Comparison of ENCODE assay signal across 14 mouse cellular contexts in genomic region chr9:63742318-63742717, GRCm38 (mm10). TPM values are rescaled to one million over a fixed set of nuclear protein-coding genes. Genes with fewer than 3 reads are reported as not detected.
DNase-seq lines count a peak whose midpoint lies in the region; ATAC-seq and TF ChIP-seq lines count a peak whose summit lies in the region.
"Had no signal": no experiment of that assay in that cellular context is flagged by ENCODE, and none has a peak within 500 bp of the region (broad histone marks: within the 10 kb centered on the region; RNA-seq: fewer than 3 reads in every experiment).

No protein-coding gene starts in this region.

- 37% methylated on average over 3 of the region's 3 CpGs for WGBS in hindbrain, embryonic 16.5 days
- 36% methylated on average over 3 of the region's 3 CpGs for WGBS in hindbrain, postnatal 0 days
- WGBS in lung, postnatal 0 days = 12% methylated on average over 3 of the region's 3 CpGs
- WGBS in thymus, adult 2 months = 56% methylated on average over 3 of the region's 3 CpGs

- no peak overlapping the region for H3K4me3 ChIP-seq in hindbrain, embryonic 16.5 days (ENCODE audit: low read length)
- H3K4me3 ChIP-seq in hindbrain, postnatal 0 days (ENCODE audit: low read length) = no peak overlapping the region
- H3K4me3 ChIP-seq in lung, postnatal 0 days (ENCODE audit: low read depth, low read length) = no peak overlapping the region
- H3K4me3 ChIP-seq in thymus, adult 2 months (ENCODE audit: control insufficient read depth, insufficient read depth, low read length) = no peak overlapping the region
- H3K4me3 ChIP-seq: embryonic facial prominence, embryonic 12.5 days; forebrain, embryonic 13.5 days had no signal

- no peak for ATAC-seq in hindbrain, embryonic 16.5 days
- no peak for ATAC-seq in hindbrain, postnatal 0 days
- peak; percentile 27; the same call in 1 of the 2 replicates for ATAC-seq in lung, postnatal 0 days
- ATAC-seq: forebrain, embryonic 13.5 days; inflammation-experienced regulatory T-cells, adult 6 months had no signal

- no peak overlapping the region for H3K4me2 ChIP-seq in hindbrain, embryonic 16.5 days (ENCODE audit: low read length)
- no peak overlapping the region for H3K4me2 ChIP-seq in hindbrain, postnatal 0 days (ENCODE audit: low read depth, low read length)
- H3K4me2 ChIP-seq in lung, postnatal 0 days (replicated peaks; ENCODE audit: low read depth, low read length) = no peak overlapping the region
- H3K4me2 ChIP-seq: embryonic facial prominence, embryonic 12.5 days; forebrain, embryonic 13.5 days had no signal

- H3K27me3 ChIP-seq in hindbrain, embryonic 16.5 days (replicated peaks; ENCODE audit: control insufficient read depth, insufficient read depth, low read length) = no peaks in the 10 kb centered on the region
- no peaks in the 10 kb centered on the region for H3K27me3 ChIP-seq in hindbrain, postnatal 0 days (ENCODE audit: insufficient read depth, low read length)
- H3K27me3 ChIP-seq in lung, postnatal 0 days (replicated peaks; ENCODE audit: insufficient read depth, low read length) = no peaks in the 10 kb centered on the region
- H3K27me3 ChIP-seq in thymus, adult 2 months (ENCODE audit: control insufficient read depth, insufficient read depth, low read length) = no peaks in the 10 kb centered on the region
- H3K27me3 ChIP-seq: embryonic facial prominence, embryonic 12.5 days; forebrain, embryonic 13.5 days had no signal

- TF ChIP-seq POLR2A in thymus, adult 2 months (IDR thresholded peaks at IDR 0.05; ENCODE audit: control insufficient read depth, extremely low read depth, insufficient read depth, low read length, poor library complexity) = no peak

- no peak overlapping the region for H3K9ac ChIP-seq in hindbrain, embryonic 16.5 days (ENCODE audit: low read depth, low read length)
- no peak overlapping the region for H3K9ac ChIP-seq in hindbrain, postnatal 0 days (replicated peaks; ENCODE audit: low read length)
- H3K9ac ChIP-seq in lung, postnatal 0 days (replicated peaks; ENCODE audit: low read depth) = no peak overlapping the region
- H3K9ac ChIP-seq: embryonic facial prominence, embryonic 12.5 days had no signal

- H3K27ac ChIP-seq in hindbrain, embryonic 16.5 days (ENCODE audit: low read depth, low read length) = peak overlapping the region; percentile 7; the same call in 1 of the 2 replicates
- no peak overlapping the region for H3K27ac ChIP-seq in hindbrain, postnatal 0 days
- peak overlapping the region; percentile 59 for H3K27ac ChIP-seq in lung, postnatal 0 days (ENCODE audit: low read length)
- no peak overlapping the region for H3K27ac ChIP-seq in thymus, adult 2 months (ENCODE audit: control insufficient read depth, insufficient read depth, low read length)
- H3K27ac ChIP-seq: forebrain, embryonic 13.5 days; macrophage had no signal

- DNase-seq in hindbrain, postnatal 0 days (ENCODE audit: low spot score) = no peak
- peak; percentile 80 for DNase-seq in lung, postnatal 0 days (ENCODE audit: low spot score)
- no peak for DNase-seq in lung, postnatal 14 days
- DNase-seq in heart, postnatal 4 days = peak; percentile 53
- no peak for DNase-seq in neural tube, embryonic 10.5 days (ENCODE audit: extremely low spot score, low spot score)
- DNase-seq in testis, postnatal 10 days (ENCODE audit: low spot score) = no peak
- DNase-seq in thymus, adult 2 months = no peak
- DNase-seq: cerebellum, adult 9-10 months; right cerebral cortex, adult 18-20 months had no signal

- peaks cover 25% of the 10 kb centered on the region for H3K4me1 ChIP-seq in hindbrain, embryonic 16.5 days (ENCODE audit: control insufficient read depth, insufficient read depth, low read depth, low read length)
- peaks cover 24% of the 10 kb centered on the region; the same call in 1 of the 2 replicates for H3K4me1 ChIP-seq in hindbrain, postnatal 0 days (ENCODE audit: insufficient read depth, low read length)
- H3K4me1 ChIP-seq in lung, postnatal 0 days (ENCODE audit: insufficient read depth, low read depth, low read length) = peaks cover 65% of the 10 kb centered on the region
- H3K4me1 ChIP-seq in thymus, adult 2 months (replicated peaks; ENCODE audit: control insufficient read depth, insufficient read depth, low read length) = peaks cover 74% of the 10 kb centered on the region

- no peaks in the 10 kb centered on the region for H3K9me3 ChIP-seq in hindbrain, embryonic 16.5 days (ENCODE audit: control insufficient read depth, low read length)
- H3K9me3 ChIP-seq in hindbrain, postnatal 0 days (ENCODE audit: low read length) = no peaks in the 10 kb centered on the region
- H3K9me3 ChIP-seq in lung, postnatal 0 days (ENCODE audit: low read length) = no peaks in the 10 kb centered on the region
- H3K9me3 ChIP-seq: embryonic facial prominence, embryonic 12.5 days; forebrain, embryonic 13.5 days had no signal

- no peaks in the 10 kb centered on the region for H3K36me3 ChIP-seq in hindbrain, embryonic 16.5 days (ENCODE audit: control insufficient read depth, insufficient read depth, low read length)
- no peaks in the 10 kb centered on the region; the same call in 1 of the 2 replicates for H3K36me3 ChIP-seq in hindbrain, postnatal 0 days (ENCODE audit: insufficient read depth, low read length)
- no peaks in the 10 kb centered on the region for H3K36me3 ChIP-seq in lung, postnatal 0 days (ENCODE audit: insufficient read depth, low read length)
- no peaks in the 10 kb centered on the region for H3K36me3 ChIP-seq in thymus, adult 2 months (ENCODE audit: control insufficient read depth, insufficient read depth, low read length)

- TF ChIP-seq CTCF in hindbrain, postnatal 0 days (IDR thresholded peaks at IDR 0.05; ENCODE audit: low read depth) = no peak
- TF ChIP-seq CTCF in lung, postnatal 0 days (IDR thresholded peaks at IDR 0.05) = no peak
- TF ChIP-seq CTCF in thymus, adult 2 months (IDR thresholded peaks at IDR 0.05; ENCODE audit: borderline replicate concordance, control insufficient read depth, extremely low read depth, insufficient read depth, low read length, poor library complexity) = no peak

- peak; percentile 27; the same call in 1 of the 2 replicates for TF ChIP-seq EP300 in lung, postnatal 0 days (IDR thresholded peaks at IDR 0.05)

RNA-seq across cellular contexts. Expression of gene Smad3, which starts 15.5 kb away (rescaled TPM):
- 7.7 and 9.3 TPM in 2 replicates for polyA plus RNA-seq in hindbrain, embryonic 16.5 days (2015; fragmentation: Nextera tagmentation; extraction: Ambion mirVana)
- 26.5 and 34.0 TPM in 2 replicates for total RNA-seq in hindbrain, postnatal 0 days (2014; rRNA removed)
- 7.2 and 7.5 TPM in 2 replicates for polyA plus RNA-seq in hindbrain, postnatal 0 days (2015; fragmentation: Nextera tagmentation; extraction: Ambion mirVana)
- 11.8 and 12.3 TPM in 2 replicates for polyA plus RNA-seq in lung, postnatal 0 days (2015; fragmentation: Nextera tagmentation; extraction: Ambion mirVana)
- total RNA-seq in heart, postnatal 4 days (2021) = 10 to 100 TPM; 20.7 to 20.9 TPM
- polyA plus RNA-seq in thymus, adult 2 months (2012; rRNA removed) = 63.4 and 70.9 TPM in 2 replicates

Comparison
In these comparisons a context has a peak if more than half of its experiments do, and no peak if none do; other contexts are left out.
1. H3K27ac ChIP-seq: peak in hindbrain, embryonic 16.5 days (single experiment) and lung, postnatal 0 days (single experiment); none in hindbrain, postnatal 0 days (single experiment) and thymus, adult 2 months (single experiment).
2. DNase-seq: peak in lung, postnatal 0 days (single experiment) and heart, postnatal 4 days (single experiment); none in hindbrain, postnatal 0 days (single experiment), lung, postnatal 14 days (single experiment), neural tube, embryonic 10.5 days (single experiment), testis, postnatal 10 days (single experiment) and thymus, adult 2 months (single experiment).